Mouse (Mus musculus) lung, embryonic 16.5 days (tissue): ENCODE measurements around the gene Fgfr2. TPM values are rescaled to one million over a fixed set of nuclear protein-coding genes. Genes with fewer than 3 reads are reported as not detected.

Source experiments
- ATAC-seq: fragments of 200-750 bp; cut with Nextera tagmentation; 2 replicates; pipeline ENCODE4 v1.8.0; 2017; ENCODE audit warnings: low read depth, mild to moderate bottlenecking, moderate library complexity
- H3K27ac ChIP-seq: fragments of 300-500 bp; sonication (generic); 2 replicates; pipeline ENCODE4 v1.5.1; 2014; ENCODE audit warnings: mild to moderate bottlenecking, control low read depth, low read length
- H3K27me3 ChIP-seq: fragments of 300-500 bp; sonication (generic); 2 replicates; pipeline ENCODE4 v1.6.1; 2014; ENCODE audit warnings: low read depth, low read length, mixed read lengths; ENCODE audit not compliant: control insufficient read depth, insufficient read depth
- H3K36me3 ChIP-seq: fragments of 300-500 bp; sonication (generic); 2 replicates; pipeline ENCODE4 v1.6.1; 2014; ENCODE audit warnings: low read length; ENCODE audit not compliant: control insufficient read depth, insufficient read depth
- H3K4me1 ChIP-seq: fragments of 300-500 bp; sonication (generic); replicated peaks from 2 replicates; pipeline ENCODE4 v1.6.1; 2014; ENCODE audit warnings: low read length, mixed read lengths; ENCODE audit not compliant: control insufficient read depth, insufficient read depth
- H3K4me2 ChIP-seq: fragments of 300-500 bp; sonication (generic); 2 replicates; pipeline ENCODE4 v1.6.1; 2014; ENCODE audit warnings: low read depth, low read length, control low read depth
- H3K4me3 ChIP-seq: fragments of 300-500 bp; sonication (generic); 2 replicates; pipeline ENCODE4 v1.5.1; 2014; ENCODE audit warnings: mild to moderate bottlenecking, low read length, control low read depth
- H3K9ac ChIP-seq: fragments of 300-500 bp; sonication (generic); 2 replicates; pipeline ENCODE4 v1.6.1; 2014; ENCODE audit warnings: low read length, control low read depth
- H3K9me3 ChIP-seq: fragments of 300-500 bp; sonication (generic); 2 replicates; pipeline ENCODE4 v1.6.1; 2016; ENCODE audit warnings: low read length; ENCODE audit not compliant: control insufficient read depth
- WGBS: fragments of 180-500 bp; shearing (Covaris S2); extraction: QIAGEN DNeasy Blood & Tissue Kit; methylation state at CpG from one replicate; pipeline ENCODE4 v1.1.7; 2014; 5-methylcytosine and 5-hydroxymethylcytosine counted together
- polyA plus RNA-seq: library from polyadenylated mRNA; unstranded; fragments of >200 nt; fragmentation: Nextera tagmentation; extraction: Ambion mirVana; gene quantifications from 2 replicates; pipeline ENCODE4 v1.2.1, GENCODE M21; 2015

Gene Fgfr2
- polyA plus RNA-seq, 1 experiment from 2014 or later, result 175 TPM

DNA sequence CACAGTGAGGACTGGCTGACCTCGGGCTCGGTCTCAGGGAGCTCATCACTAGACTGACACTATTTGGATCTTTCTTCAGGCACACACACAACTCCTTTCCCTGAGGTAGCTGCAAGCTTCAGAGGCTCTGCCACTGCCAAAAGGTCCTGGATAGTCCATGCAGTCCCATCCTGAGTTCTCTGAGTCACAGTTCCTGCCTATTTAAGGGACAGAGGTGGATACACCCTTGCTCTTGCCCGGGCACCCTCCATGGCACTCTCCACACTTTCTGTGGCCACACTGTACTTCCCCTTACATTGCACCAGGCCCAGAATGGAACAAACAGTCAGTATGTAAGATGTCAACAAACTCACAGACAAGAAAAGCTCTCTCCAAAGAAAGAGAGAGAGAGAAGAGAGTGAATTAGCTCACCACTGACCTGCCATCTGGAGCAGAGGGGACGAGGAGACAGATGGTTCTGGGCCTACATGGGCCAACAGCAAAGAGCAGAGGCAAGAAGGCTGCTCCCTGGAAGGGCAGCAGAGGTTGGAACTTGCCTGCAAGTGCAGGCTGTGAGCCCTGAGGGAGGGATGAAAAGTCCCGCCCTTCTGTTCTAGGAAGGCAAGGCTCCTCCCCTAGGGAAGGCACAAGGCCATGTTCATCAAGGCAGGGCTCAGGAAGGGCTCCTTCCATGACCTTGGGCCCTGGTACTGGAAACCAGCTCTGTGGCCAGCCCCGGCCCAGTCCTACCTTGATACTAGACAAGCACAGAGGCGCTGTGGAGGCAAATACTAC is 346.6 kb downstream of the Fgfr2 start:
- no peak overlapping the region for H3K9ac ChIP-seq
- ATAC-seq, result no peak
- WGBS, result 82% methylated on average over 7 of the region's 7 CpGs
- no peaks in the 10 kb centered on the region for H3K27me3 ChIP-seq
- peaks cover 16% of the 10 kb centered on the region for H3K4me1 ChIP-seq
- no peak overlapping the region for H3K4me2 ChIP-seq
- H3K4me3 ChIP-seq, result no peak overlapping the region
- H3K9me3 ChIP-seq, result no peaks in the 10 kb centered on the region
- H3K27ac ChIP-seq, result no peak overlapping the region
- peaks cover 5% of the 10 kb centered on the region for H3K36me3 ChIP-seq

DNA sequence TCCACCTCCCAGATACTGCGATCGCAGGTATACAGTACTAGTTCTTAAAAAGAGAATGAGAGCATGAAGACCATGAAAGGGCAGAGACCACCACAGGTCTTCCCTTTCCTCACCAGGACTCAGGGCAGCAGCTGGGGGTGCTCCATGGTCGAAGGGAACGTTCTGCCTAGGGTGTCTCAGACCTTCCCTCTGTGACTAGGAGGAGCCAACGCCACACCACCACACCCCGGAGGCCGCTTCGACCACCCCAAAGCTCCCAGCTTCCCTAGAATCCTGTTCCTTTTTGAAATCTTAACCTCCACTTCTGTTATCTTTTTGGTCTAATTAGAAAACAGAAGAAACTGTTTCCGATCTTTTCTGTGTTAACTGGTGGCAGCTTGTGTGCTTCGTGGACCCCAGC is 347.2 kb downstream of the Fgfr2 start:
- no peak overlapping the region for H3K9ac ChIP-seq
- H3K4me1 ChIP-seq, result peaks cover 10% of the 10 kb centered on the region
- no peak overlapping the region for H3K4me3 ChIP-seq
- WGBS, result 91% methylated on average over 10 of the region's 10 CpGs
- ATAC-seq, result no peak
- H3K27me3 ChIP-seq, result no peaks in the 10 kb centered on the region
- no peaks in the 10 kb centered on the region for H3K9me3 ChIP-seq
- no peak overlapping the region for H3K27ac ChIP-seq
- no peak overlapping the region for H3K4me2 ChIP-seq
- peaks cover 7% of the 10 kb centered on the region for H3K36me3 ChIP-seq

- Histone ChIP-seq H3K9me3 (no peaks in the 10 kb centered on the region), H3K27ac (no peak overlapping the region), H3K4me3 (no peak overlapping the region), H3K9ac (no peak overlapping the region), H3K36me3 (peaks cover 7% of the 10 kb centered on the region), H3K4me2 (no peak overlapping the region), H3K4me1 (peaks cover 4% of the 10 kb centered on the region; the same call in 1 of the 2 replicates), H3K27me3 (no peaks in the 10 kb centered on the region)
- no peak for ATAC-seq
- 65% methylated on average over 5 of the region's 5 CpGs for WGBS
Observed at GRCm38 (mm10) chr7:132775333-132775732, 347.8 kb downstream of the Fgfr2 start.

DNA sequence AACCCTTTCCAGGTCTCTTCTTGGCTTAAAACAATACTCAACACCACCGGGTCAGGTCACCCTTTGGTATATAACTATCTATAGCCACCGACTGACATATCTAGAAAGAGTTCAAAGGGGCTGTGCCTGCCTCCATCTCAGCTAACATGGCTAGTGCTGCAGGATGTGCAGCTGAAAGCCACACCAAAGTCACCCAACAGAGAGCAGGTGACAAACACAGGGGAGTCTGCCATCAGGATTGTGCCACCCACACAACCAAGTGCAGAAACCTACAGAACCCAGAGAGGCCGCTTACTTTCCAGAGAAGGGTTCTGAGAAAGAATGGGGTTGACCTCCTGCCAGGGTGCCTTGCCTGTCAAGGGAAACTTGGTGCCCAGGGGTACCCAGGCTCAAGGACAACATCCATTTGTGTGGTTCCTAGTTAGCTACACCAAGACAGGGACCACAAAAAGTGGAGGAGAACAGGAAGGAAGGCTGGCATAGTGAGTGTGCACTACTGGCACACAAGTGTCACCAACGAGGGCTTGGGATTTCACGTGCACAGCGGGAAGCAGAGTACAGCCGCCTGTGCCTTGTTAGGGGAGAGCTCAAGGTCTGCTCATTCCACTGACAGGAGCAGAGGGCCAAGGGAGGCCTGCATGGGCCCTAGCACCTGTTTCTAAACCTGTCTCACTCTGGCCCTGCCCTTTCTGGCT is 350.0 kb downstream of the Fgfr2 start:
- H3K27ac ChIP-seq, result no peak overlapping the region
- ATAC-seq, result no peak
- no peak overlapping the region for H3K4me2 ChIP-seq
- H3K4me1 ChIP-seq, result peaks cover 4% of the 10 kb centered on the region; the same call in 1 of the 2 replicates
- no peaks in the 10 kb centered on the region for H3K9me3 ChIP-seq
- H3K27me3 ChIP-seq, result no peaks in the 10 kb centered on the region
- 76% methylated on average over 7 of the region's 7 CpGs for WGBS
- H3K4me3 ChIP-seq, result no peak overlapping the region
- H3K9ac ChIP-seq, result no peak overlapping the region
- peaks cover 5% of the 10 kb centered on the region for H3K36me3 ChIP-seq

DNA sequence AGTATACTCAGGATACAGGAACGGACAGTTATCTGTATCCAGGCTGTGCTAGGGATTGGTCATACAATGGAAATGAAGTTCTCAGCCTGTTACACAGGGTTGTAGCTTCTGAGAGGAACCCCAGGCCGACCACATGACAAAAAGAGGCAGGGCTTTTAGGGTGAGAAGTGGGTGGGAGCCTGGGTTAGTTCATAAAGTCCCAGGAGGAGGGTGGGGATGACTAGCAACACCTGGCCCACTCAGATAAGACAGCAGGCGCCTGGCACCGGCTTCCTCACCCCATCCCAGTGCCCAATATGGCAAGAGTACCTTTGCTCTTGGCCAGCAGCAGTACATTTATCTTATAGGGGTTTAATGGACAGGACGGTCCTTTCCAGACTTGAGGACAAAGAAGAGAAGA is 350.7 kb downstream of the Fgfr2 start:
- Histone ChIP-seq H3K9me3 (no peaks in the 10 kb centered on the region), H3K27me3 (no peaks in the 10 kb centered on the region), H3K9ac (no peak overlapping the region), H3K4me2 (no peak overlapping the region), H3K4me3 (no peak overlapping the region), H3K27ac (no peak overlapping the region), H3K4me1 (peaks cover 4% of the 10 kb centered on the region; the same call in 1 of the 2 replicates), H3K36me3 (peaks cover 5% of the 10 kb centered on the region)
- WGBS, result 68% methylated on average over 5 of the region's 5 CpGs
- ATAC-seq, result no peak

DNA sequence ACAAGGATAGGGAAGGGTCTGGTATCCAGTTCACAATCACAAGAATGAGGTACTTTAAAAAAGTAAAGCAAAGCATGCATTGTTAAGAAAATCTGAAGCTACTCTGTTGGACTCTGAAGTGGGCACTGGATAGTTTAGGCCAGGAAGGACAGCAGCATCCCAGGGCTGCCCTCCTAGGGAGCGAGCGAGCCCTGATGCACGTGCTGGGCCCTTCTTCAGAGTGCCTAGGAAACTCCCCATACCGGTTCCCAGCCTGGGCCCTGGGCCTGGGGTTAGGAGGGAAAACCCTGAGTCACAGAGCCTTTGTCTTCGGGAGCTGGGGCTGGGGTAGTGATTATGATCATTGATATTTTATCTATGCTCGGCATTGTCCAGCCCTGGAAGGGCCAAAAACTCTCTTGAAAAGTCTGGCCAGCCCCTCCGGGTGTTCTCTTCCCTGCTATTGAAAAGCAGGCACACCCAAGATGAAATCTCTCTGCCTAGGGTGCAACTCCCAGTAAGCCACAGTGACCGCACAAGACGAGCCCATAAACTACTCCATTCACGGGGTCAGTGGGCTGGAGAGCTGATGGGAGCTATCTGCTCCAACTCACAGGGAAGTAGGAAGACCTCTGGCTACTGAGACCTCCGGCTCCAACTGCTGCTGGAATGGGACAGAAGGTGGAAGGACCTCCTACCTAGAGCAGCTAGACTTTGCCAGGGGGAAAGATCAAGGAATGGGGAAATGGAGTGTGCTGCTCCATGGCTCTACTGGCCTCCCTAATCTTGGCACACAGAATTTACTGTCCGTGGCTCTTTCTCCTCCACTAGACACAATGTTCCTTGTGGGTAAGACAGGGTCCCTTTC is 354.4 kb downstream of the Fgfr2 start:
- no peaks in the 10 kb centered on the region for H3K9me3 ChIP-seq
- ATAC-seq, result no peak
- no peak overlapping the region for H3K4me2 ChIP-seq
- no peak overlapping the region for H3K9ac ChIP-seq
- H3K36me3 ChIP-seq, result peaks cover 3% of the 10 kb centered on the region
- H3K27ac ChIP-seq, result no peak overlapping the region
- H3K4me3 ChIP-seq, result no peak overlapping the region
- H3K27me3 ChIP-seq, result no peaks in the 10 kb centered on the region
- peaks cover 4% of the 10 kb centered on the region; the same call in 1 of the 2 replicates for H3K4me1 ChIP-seq
- 71% methylated on average over 12 of the region's 12 CpGs for WGBS

DNA sequence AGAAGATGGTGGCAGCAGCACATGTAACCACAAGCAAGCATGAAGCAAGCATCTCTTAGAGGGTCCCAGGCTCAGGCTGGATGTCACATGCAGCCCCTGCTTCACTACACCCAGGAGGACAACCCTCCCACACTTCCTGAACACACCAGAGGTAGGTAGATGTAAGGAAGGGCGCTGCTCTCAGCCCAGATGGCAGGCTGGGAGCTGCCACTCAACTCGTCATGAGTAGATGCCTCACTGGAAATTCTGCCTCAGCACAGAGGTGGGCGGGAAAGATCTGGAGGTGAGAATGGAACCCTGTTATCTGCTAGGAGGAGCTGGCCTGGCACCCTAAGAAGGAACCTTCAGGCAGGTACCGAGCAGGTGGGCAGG is 355.2 kb downstream of the Fgfr2 start:
- Histone ChIP-seq H3K4me3 (no peak overlapping the region), H3K36me3 (peaks cover 3% of the 10 kb centered on the region), H3K4me2 (no peak overlapping the region), H3K4me1 (peaks cover 4% of the 10 kb centered on the region; the same call in 1 of the 2 replicates), H3K9ac (no peak overlapping the region), H3K9me3 (no peaks in the 10 kb centered on the region), H3K27me3 (no peaks in the 10 kb centered on the region), H3K27ac (no peak overlapping the region)
- 75% methylated on average over 4 of the region's 4 CpGs for WGBS
- ATAC-seq, result no peak

DNA sequence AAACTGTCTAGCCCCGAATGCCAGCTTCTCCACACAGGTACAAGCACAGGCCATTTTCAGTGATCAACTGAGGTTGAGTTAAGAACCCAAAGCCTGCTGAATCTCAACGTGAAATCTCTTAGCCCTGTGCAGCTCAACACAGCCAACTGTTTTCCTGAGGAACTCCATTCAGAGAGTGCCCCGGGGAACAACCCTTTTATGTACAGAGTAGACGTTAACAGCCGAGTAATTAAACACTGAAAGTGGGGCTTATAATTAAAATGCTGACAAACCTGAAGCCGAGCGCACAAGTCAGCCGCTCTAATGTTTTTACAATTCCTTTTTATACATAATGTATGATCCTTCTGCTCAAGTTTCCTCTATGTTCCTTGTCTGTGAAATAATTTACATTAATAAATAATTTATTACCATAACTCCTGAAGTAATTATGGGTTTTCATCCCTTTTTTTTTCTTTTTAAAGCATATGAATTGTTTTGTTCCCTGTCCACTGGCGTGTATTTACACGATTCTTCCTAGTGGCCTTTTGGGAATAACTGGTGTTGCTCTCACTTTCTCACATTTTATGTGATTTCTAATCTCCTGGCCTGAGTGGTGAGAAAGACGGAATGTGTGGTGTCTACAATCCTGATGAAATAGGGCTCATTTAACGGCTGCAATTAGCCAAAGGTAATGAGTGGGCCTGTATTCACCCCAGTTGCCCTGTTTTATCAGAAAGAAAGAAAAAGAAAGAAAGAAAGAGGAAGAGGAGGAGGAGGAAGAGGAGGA is 355.7 kb downstream of the Fgfr2 start:
- Histone ChIP-seq H3K27me3 (no peaks in the 10 kb centered on the region), H3K27ac (no peak overlapping the region), H3K9me3 (no peaks in the 10 kb centered on the region), H3K9ac (no peak overlapping the region), H3K4me3 (no peak overlapping the region), H3K36me3 (peaks cover 3% of the 10 kb centered on the region), H3K4me1 (peaks cover 4% of the 10 kb centered on the region; the same call in 1 of the 2 replicates), H3K4me2 (no peak overlapping the region)
- no peak for ATAC-seq
- 73% methylated on average over 12 of the region's 12 CpGs for WGBS
